In the genomic region with DNA sequence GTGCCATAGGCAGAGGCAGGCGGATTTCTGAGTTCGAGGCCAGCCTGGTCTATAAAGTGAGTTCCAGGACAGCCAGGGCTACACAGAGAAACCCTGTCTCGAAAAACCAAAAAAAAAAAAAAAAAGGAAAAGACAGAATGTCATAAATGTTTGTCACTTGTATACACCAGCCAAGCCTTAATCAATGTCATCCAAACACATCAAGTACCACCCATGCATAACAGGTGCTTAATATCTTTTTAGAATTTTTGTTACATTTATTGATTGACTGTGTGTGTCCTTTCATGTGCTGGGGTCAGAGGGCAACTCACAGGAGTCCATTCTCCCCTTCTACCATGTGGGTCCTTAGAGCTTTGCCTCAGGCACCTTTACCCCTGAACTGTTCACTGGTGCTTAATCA, we compare ENCODE assay signal across 11 mouse cellular contexts. TPM values are rescaled to one million over a fixed set of nuclear protein-coding genes. Genes with fewer than 3 reads are reported as not detected.
A peak's percentile ranks its signal among the peaks of the same experiment; 100 is the strongest.
DNase-seq lines count a peak whose midpoint lies in the region; ATAC-seq and TF ChIP-seq lines count a peak whose summit lies in the region.
"Had no signal": no experiment of that assay in that cellular context is flagged by ENCODE, and none has a peak within 500 bp of the region (broad histone marks: within the 10 kb centered on the region; RNA-seq: fewer than 3 reads in every experiment).

A gene (minus strand): TSS at position 101 of the 400 bp plus-strand sequence.

- WGBS in heart, postnatal 0 days, result 85% methylated on average over 3 of the region's 3 CpGs
- WGBS in neural tube, embryonic 13.5 days, result 82% methylated on average over 3 of the region's 3 CpGs
- 94% methylated on average over 3 of the region's 3 CpGs for WGBS in neural tube, embryonic 15.5 days
- 86% methylated on average over 3 of the region's 3 CpGs for WGBS in intestine, embryonic 16.5 days
- WGBS in olfactory bulb, adult 2 months, result 80% methylated on average over 3 of the region's 3 CpGs

- H3K9me3 ChIP-seq in heart, postnatal 0 days (replicated peaks; ENCODE audit: control insufficient read depth, low read length), result no peaks in the 10 kb centered on the region
- no peaks in the 10 kb centered on the region for H3K9me3 ChIP-seq in neural tube, embryonic 13.5 days
- no peaks in the 10 kb centered on the region for H3K9me3 ChIP-seq in neural tube, embryonic 15.5 days (replicated peaks)
- no peaks in the 10 kb centered on the region for H3K9me3 ChIP-seq in intestine, embryonic 16.5 days (ENCODE audit: control insufficient read depth, low read length)
- H3K9me3 ChIP-seq: midbrain, embryonic 12.5 days had no signal

- peak within 1 kb of the TSS; percentile 25; the same call in 1 of the 2 replicates for H3K4me2 ChIP-seq in heart, postnatal 0 days (ENCODE audit: low read depth, low read length)
- H3K4me2 ChIP-seq in neural tube, embryonic 13.5 days, result no peak within 1 kb of the TSS
- H3K4me2 ChIP-seq in neural tube, embryonic 15.5 days, result no peak within 1 kb of the TSS
- no peak within 1 kb of the TSS for H3K4me2 ChIP-seq in intestine, embryonic 16.5 days (ENCODE audit: low read depth, low read length)
- H3K4me2 ChIP-seq: midbrain, embryonic 12.5 days had no signal

- peaks cover 13% of the 10 kb centered on the region; the same call in 1 of the 2 replicates for H3K27me3 ChIP-seq in heart, postnatal 0 days (ENCODE audit: control insufficient read depth, insufficient read depth, low read length)
- peaks cover 13% of the 10 kb centered on the region for H3K27me3 ChIP-seq in neural tube, embryonic 13.5 days
- peaks cover 7% of the 10 kb centered on the region; the same call in 1 of the 2 replicates for H3K27me3 ChIP-seq in neural tube, embryonic 15.5 days (replicated peaks)
- H3K27me3 ChIP-seq in intestine, embryonic 16.5 days (replicated peaks; ENCODE audit: control insufficient read depth, insufficient read depth, low read length), result no peaks in the 10 kb centered on the region

- peaks cover 8% of the 10 kb centered on the region for H3K4me1 ChIP-seq in heart, postnatal 0 days (ENCODE audit: control insufficient read depth, insufficient read depth)
- H3K4me1 ChIP-seq in neural tube, embryonic 13.5 days (replicated peaks), result peaks cover 17% of the 10 kb centered on the region
- H3K4me1 ChIP-seq in neural tube, embryonic 15.5 days, result peaks cover 25% of the 10 kb centered on the region
- H3K4me1 ChIP-seq in intestine, embryonic 16.5 days (ENCODE audit: control insufficient read depth, insufficient read depth, low read length), result peaks cover 16% of the 10 kb centered on the region
- H3K4me1 ChIP-seq in olfactory bulb, adult 2 months (ENCODE audit: control insufficient read depth, insufficient read depth, low read length), result peaks cover 14% of the 10 kb centered on the region

- no peak for TF ChIP-seq EP300 in heart, postnatal 0 days (IDR thresholded peaks at IDR 0.05; ENCODE audit: low read depth)

- H3K9ac ChIP-seq in heart, postnatal 0 days (replicated peaks; ENCODE audit: low read depth, low read length), result no peak within 1 kb of the TSS
- peak within 1 kb of the TSS; percentile 43; the same call in 1 of the 2 replicates for H3K9ac ChIP-seq in neural tube, embryonic 13.5 days
- no peak within 1 kb of the TSS for H3K9ac ChIP-seq in neural tube, embryonic 15.5 days (replicated peaks)
- peak within 1 kb of the TSS; percentile 29; the same call in 1 of the 2 replicates for H3K9ac ChIP-seq in intestine, embryonic 16.5 days (ENCODE audit: low read depth, low read length)
- H3K9ac ChIP-seq: midbrain, embryonic 12.5 days had no signal

- H3K27ac ChIP-seq in heart, postnatal 0 days (ENCODE audit: low read depth), result no peak within 1 kb of the TSS; the same call in 1 of the 2 replicates
- H3K27ac ChIP-seq in neural tube, embryonic 13.5 days (replicated peaks), result no peak within 1 kb of the TSS
- no peak within 1 kb of the TSS for H3K27ac ChIP-seq in neural tube, embryonic 15.5 days (replicated peaks)
- H3K27ac ChIP-seq in intestine, embryonic 16.5 days (ENCODE audit: low read length), result no peak within 1 kb of the TSS
- H3K27ac ChIP-seq in olfactory bulb, adult 2 months (ENCODE audit: insufficient read depth, low read depth, low read length), result no peak within 1 kb of the TSS; the same call in 1 of the 2 replicates
- H3K27ac ChIP-seq: midbrain, embryonic 12.5 days had no signal

- H3K4me3 ChIP-seq in heart, postnatal 0 days (ENCODE audit: low read depth, low read length), result no peak within 1 kb of the TSS
- no peak within 1 kb of the TSS for H3K4me3 ChIP-seq in neural tube, embryonic 13.5 days
- no peak within 1 kb of the TSS for H3K4me3 ChIP-seq in neural tube, embryonic 15.5 days (replicated peaks)
- no peak within 1 kb of the TSS for H3K4me3 ChIP-seq in intestine, embryonic 16.5 days (ENCODE audit: low read length)
- H3K4me3 ChIP-seq in olfactory bulb, adult 2 months (ENCODE audit: insufficient read depth, low read depth, low read length), result peak within 1 kb of the TSS; percentile 20; the same call in 1 of the 2 replicates
- H3K4me3 ChIP-seq: midbrain, embryonic 12.5 days had no signal

- H3K36me3 ChIP-seq in heart, postnatal 0 days (replicated peaks; ENCODE audit: control insufficient read depth, insufficient read depth, low read length), result no peaks in the 10 kb centered on the region
- no peaks in the 10 kb centered on the region for H3K36me3 ChIP-seq in neural tube, embryonic 13.5 days
- no peaks in the 10 kb centered on the region for H3K36me3 ChIP-seq in neural tube, embryonic 15.5 days
- no peaks in the 10 kb centered on the region for H3K36me3 ChIP-seq in intestine, embryonic 16.5 days (ENCODE audit: control insufficient read depth, insufficient read depth, low read length)
- H3K36me3 ChIP-seq: midbrain, embryonic 12.5 days had no signal

- ATAC-seq in heart, postnatal 0 days (ENCODE audit: insufficient read depth, low read depth), result no peak
- no peak for ATAC-seq in neural tube, embryonic 13.5 days (ENCODE audit: low read depth)
- ATAC-seq in neural tube, embryonic 15.5 days (ENCODE audit: low FRiP score), result no peak
- no peak for ATAC-seq in intestine, embryonic 16.5 days

- TF ChIP-seq CTCF in heart, postnatal 0 days (IDR thresholded peaks at IDR 0.05; ENCODE audit: low read depth), result no peak
- TF ChIP-seq CTCF in olfactory bulb, adult 2 months (IDR thresholded peaks at IDR 0.05; ENCODE audit: insufficient read depth, low read depth, low read length), result no peak

- no peak for DNase-seq in heart, postnatal 0 days (ENCODE audit: low spot score)
- no peak for DNase-seq in heart, adult 9 months (ENCODE audit: low spot score in 2 of 2)
- DNase-seq in urinary bladder, postnatal 10 days (ENCODE audit: low spot score), result no peak
- DNase-seq in testis, postnatal 10 days (ENCODE audit: low spot score), result no peak
- DNase-seq: adrenal gland, adult 8-10 months; cerebellum, postnatal 14 days had no signal

- TF ChIP-seq POLR2A in olfactory bulb, adult 2 months (IDR thresholded peaks at IDR 0.05; ENCODE audit: insufficient read depth, low read depth, low read length), result no peak

RNA-seq across cellular contexts. Expression of the gene that starts here (rescaled TPM):
- 0.66 TPM in 1 of 2 replicates, not detected in the other for total RNA-seq in heart, postnatal 0 days (2014; rRNA removed; ENCODE audit: low replicate concordance)
- polyA plus RNA-seq in heart, postnatal 0 days (2015; fragmentation: Nextera tagmentation; extraction: Ambion mirVana), result 0.34 and 0.43 TPM in 2 replicates
- 0.36 and 0.64 TPM in 2 replicates for polyA plus RNA-seq in neural tube, embryonic 13.5 days (2015; fragmentation: Nextera tagmentation; extraction: Ambion mirVana)
- polyA plus RNA-seq in neural tube, embryonic 15.5 days (2015; fragmentation: Nextera tagmentation; extraction: Ambion mirVana), result 0.69 and 2.1 TPM in 2 replicates
- polyA plus RNA-seq in intestine, embryonic 16.5 days (2015; fragmentation: Nextera tagmentation; extraction: Ambion mirVana), result 0.86 and 0.99 TPM in 2 replicates
- polyA plus RNA-seq in olfactory bulb, adult 2 months (2012; ENCODE audit: insufficient read depth, insufficient read length, low replicate concordance, missing spikeins), result not detected in 2 replicates

Comparison
In these comparisons a context has a peak if more than half of its experiments do, and no peak if none do; other contexts are left out.
1. H3K9ac ChIP-seq: peak in neural tube, embryonic 13.5 days (single experiment) and intestine, embryonic 16.5 days (single experiment); none in heart, postnatal 0 days (single experiment) and neural tube, embryonic 15.5 days (single experiment).